Mouse (Mus musculus): ENCODE results near the gene Aagab. TPM values are rescaled to one million over a fixed set of nuclear protein-coding genes. Genes with fewer than 3 reads are reported as not detected.

Aagab gene
- polyA plus RNA-seq, 1 experiment from 2014 or later: 20.9 TPM

DNA sequence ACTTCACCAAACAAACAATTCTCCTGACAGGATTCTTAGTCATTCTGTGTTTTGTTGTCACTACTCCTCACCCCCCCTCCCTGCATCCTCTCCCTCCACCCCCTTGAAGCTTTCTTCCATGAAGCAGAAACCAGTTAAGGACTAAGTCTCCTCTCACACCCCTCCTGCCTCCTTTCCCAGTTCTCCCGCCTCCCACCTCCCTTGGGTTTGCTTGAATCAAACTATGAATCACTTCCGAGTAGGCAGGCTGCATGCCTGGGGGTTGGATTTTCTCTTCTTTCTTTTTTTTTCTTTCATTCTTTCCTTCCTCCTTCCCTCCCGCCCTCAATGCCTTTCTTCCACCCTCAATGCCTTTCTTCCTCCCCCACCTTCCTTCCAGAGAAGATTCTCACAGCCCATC, 75.2 kb downstream of the Aagab start:
- Histone ChIP-seq H3K27ac (ENCODE audit: low read depth, low read length) (peak overlapping the region; percentile 52; the same call in 1 of the 2 replicates), H3K27me3 (ENCODE audit: control insufficient read depth, insufficient read depth, low read length) (no peaks in the 10 kb centered on the region), H3K4me3 (ENCODE audit: low read depth, low read length) (no peak overlapping the region), H3K4me1 (ENCODE audit: control insufficient read depth, insufficient read depth, low read length) (peaks cover 46% of the 10 kb centered on the region), H3K36me3 (ENCODE audit: control insufficient read depth, insufficient read depth, low read length) (no peaks in the 10 kb centered on the region), H3K9me3 (replicated peaks; ENCODE audit: control insufficient read depth, low read length) (no peaks in the 10 kb centered on the region), H3K9ac (ENCODE audit: low read depth, low read length) (no peak overlapping the region), H3K4me2 (peak overlapping the region; percentile 6; the same call in 1 of the 2 replicates)
- ATAC-seq (replicated peaks; ENCODE audit: insufficient number of reproducible peaks, low FRiP score, low TSS enrichment): no peak
- 61% methylated on average over 3 of the region's 3 CpGs for WGBS (ENCODE audit: insufficient replicate concordance)

DNA sequence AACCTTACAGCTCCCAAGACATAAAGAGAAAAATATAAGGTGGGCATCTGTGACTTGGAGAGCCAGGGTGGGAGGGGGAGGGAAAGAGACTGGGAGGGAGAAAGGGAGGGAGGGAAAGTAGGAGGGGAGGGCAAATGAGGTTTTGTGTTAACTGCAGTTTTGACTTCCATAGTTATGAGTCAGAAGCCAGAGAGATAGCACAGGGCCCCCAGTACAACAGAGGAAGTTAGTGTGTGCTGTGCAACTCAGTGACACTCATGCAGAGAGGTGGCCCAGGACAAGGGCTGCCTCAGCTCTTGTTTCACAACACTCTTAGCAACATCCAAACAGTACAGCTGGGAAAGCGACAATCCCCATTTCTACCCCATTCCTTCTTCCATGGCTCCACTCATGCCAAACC, 75.6 kb downstream of the Aagab start:
- ATAC-seq (replicated peaks; ENCODE audit: insufficient number of reproducible peaks, low FRiP score, low TSS enrichment): 0 out of 2 replicates have a peak, but pooled peaks have one; percentile 50
- H3K9ac ChIP-seq (ENCODE audit: low read depth, low read length): no peak overlapping the region
- peak overlapping the region; percentile 68 for H3K27ac ChIP-seq (ENCODE audit: low read depth, low read length)
- H3K4me2 ChIP-seq: no peak overlapping the region; the same call in 1 of the 2 replicates
- no peak overlapping the region for H3K4me3 ChIP-seq (ENCODE audit: low read depth, low read length)
- H3K4me1 ChIP-seq (ENCODE audit: control insufficient read depth, insufficient read depth, low read length): peaks cover 42% of the 10 kb centered on the region
- no peaks in the 10 kb centered on the region for H3K9me3 ChIP-seq (replicated peaks; ENCODE audit: control insufficient read depth, low read length)
- no peaks in the 10 kb centered on the region for H3K36me3 ChIP-seq (ENCODE audit: control insufficient read depth, insufficient read depth, low read length)
- WGBS (ENCODE audit: insufficient replicate concordance): 79% methylated on average over 1 of the region's 1 CpGs
- H3K27me3 ChIP-seq (ENCODE audit: control insufficient read depth, insufficient read depth, low read length): no peaks in the 10 kb centered on the region

DNA sequence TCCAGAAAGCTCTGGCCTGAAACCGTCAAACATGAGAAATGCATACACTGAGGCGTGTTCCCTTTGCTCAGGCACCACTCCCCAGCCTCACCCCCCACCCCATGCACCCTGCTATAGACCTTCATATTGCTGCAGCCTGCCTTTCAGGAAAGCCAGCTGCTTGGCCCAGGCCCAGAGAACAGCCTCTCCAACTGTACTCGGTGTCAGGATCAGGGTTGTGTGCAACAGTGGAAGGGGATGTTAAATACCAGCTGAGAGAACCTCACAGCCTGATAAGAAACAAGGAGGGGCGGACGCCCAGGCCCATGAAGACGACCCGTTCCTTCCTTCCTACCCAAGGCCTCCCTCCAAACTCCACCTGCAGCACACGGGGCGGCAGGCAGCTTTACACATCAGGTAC, 79.8 kb downstream of the Aagab start:
- Histone ChIP-seq H3K4me2 (no peak overlapping the region), H3K9ac (ENCODE audit: low read depth, low read length) (no peak overlapping the region), H3K36me3 (ENCODE audit: control insufficient read depth, insufficient read depth, low read length) (no peaks in the 10 kb centered on the region), H3K27me3 (ENCODE audit: control insufficient read depth, insufficient read depth, low read length) (no peaks in the 10 kb centered on the region), H3K4me3 (ENCODE audit: low read depth, low read length) (no peak overlapping the region), H3K27ac (ENCODE audit: low read depth, low read length) (no peak overlapping the region), H3K9me3 (replicated peaks; ENCODE audit: control insufficient read depth, low read length) (no peaks in the 10 kb centered on the region), H3K4me1 (ENCODE audit: control insufficient read depth, insufficient read depth, low read length) (peaks cover 31% of the 10 kb centered on the region)
- WGBS (ENCODE audit: insufficient replicate concordance): 56% methylated on average over 9 of the region's 9 CpGs
- ATAC-seq (replicated peaks; ENCODE audit: insufficient number of reproducible peaks, low FRiP score, low TSS enrichment): no peak

GRCm38 (mm10) chr9:63682943-63683342, 80.5 kb downstream of the Aagab start:
- H3K4me2 ChIP-seq: no peak overlapping the region

GRCm38 (mm10) chr9:63684277-63684676, 81.8 kb downstream of the Aagab start:
- no peaks in the 10 kb centered on the region for H3K36me3 ChIP-seq (ENCODE audit: control insufficient read depth, insufficient read depth, low read length)
- no peak overlapping the region for H3K4me2 ChIP-seq
- H3K27ac ChIP-seq (ENCODE audit: low read depth, low read length): no peak overlapping the region
- H3K4me1 ChIP-seq (ENCODE audit: control insufficient read depth, insufficient read depth, low read length): peaks cover 14% of the 10 kb centered on the region
- no peaks in the 10 kb centered on the region for H3K27me3 ChIP-seq (ENCODE audit: control insufficient read depth, insufficient read depth, low read length)
- no peak overlapping the region for H3K4me3 ChIP-seq (ENCODE audit: low read depth, low read length)
- no peak overlapping the region for H3K9ac ChIP-seq (ENCODE audit: low read depth, low read length)
- H3K9me3 ChIP-seq (replicated peaks; ENCODE audit: control insufficient read depth, low read length): no peaks in the 10 kb centered on the region
- ATAC-seq (replicated peaks; ENCODE audit: insufficient number of reproducible peaks, low FRiP score, low TSS enrichment): no peak
- WGBS (ENCODE audit: insufficient replicate concordance): 86% methylated on average over 6 of the region's 6 CpGs

More at GRCm38 (mm10) chr9:63682943-63683342, 80.5 kb downstream of the Aagab start:
- H3K27ac ChIP-seq (ENCODE audit: low read depth, low read length): no peak overlapping the region
- no peak overlapping the region for H3K4me3 ChIP-seq (ENCODE audit: low read depth, low read length)
- H3K9me3 ChIP-seq (replicated peaks; ENCODE audit: control insufficient read depth, low read length): no peaks in the 10 kb centered on the region
- ATAC-seq (replicated peaks; ENCODE audit: insufficient number of reproducible peaks, low FRiP score, low TSS enrichment): no peak
- peaks cover 24% of the 10 kb centered on the region for H3K4me1 ChIP-seq (ENCODE audit: control insufficient read depth, insufficient read depth, low read length)
- H3K9ac ChIP-seq (ENCODE audit: low read depth, low read length): no peak overlapping the region
- no peaks in the 10 kb centered on the region for H3K27me3 ChIP-seq (ENCODE audit: control insufficient read depth, insufficient read depth, low read length)
- WGBS (ENCODE audit: insufficient replicate concordance): 74% methylated on average over 2 of the region's 2 CpGs
- H3K36me3 ChIP-seq (ENCODE audit: control insufficient read depth, insufficient read depth, low read length): no peaks in the 10 kb centered on the region

- Histone ChIP-seq H3K27ac (ENCODE audit: low read depth, low read length) (0 out of 2 replicates have a peak overlapping the region, but pooled peaks have one; percentile 22), H3K9me3 (replicated peaks; ENCODE audit: control insufficient read depth, low read length) (no peaks in the 10 kb centered on the region), H3K4me1 (ENCODE audit: control insufficient read depth, insufficient read depth, low read length) (peaks cover 14% of the 10 kb centered on the region), H3K36me3 (ENCODE audit: control insufficient read depth, insufficient read depth, low read length) (no peaks in the 10 kb centered on the region), H3K27me3 (ENCODE audit: control insufficient read depth, insufficient read depth, low read length) (no peaks in the 10 kb centered on the region), H3K9ac (ENCODE audit: low read depth, low read length) (no peak overlapping the region), H3K4me3 (ENCODE audit: low read depth, low read length) (no peak overlapping the region), H3K4me2 (no peak overlapping the region)
- WGBS (ENCODE audit: insufficient replicate concordance): 40% methylated on average over 5 of the region's 5 CpGs
- ATAC-seq (replicated peaks; ENCODE audit: insufficient number of reproducible peaks, low FRiP score, low TSS enrichment): no peak
These were observed 82.9 kb downstream of the Aagab start for GRCm38 (mm10) chr9:63685352-63685751.

- Histone ChIP-seq H3K4me1 (ENCODE audit: control insufficient read depth, insufficient read depth, low read length) (peaks cover 17% of the 10 kb centered on the region), H3K27ac (ENCODE audit: low read depth, low read length) (peak overlapping the region; percentile 32; the same call in 1 of the 2 replicates), H3K4me2 (no peak overlapping the region), H3K27me3 (ENCODE audit: control insufficient read depth, insufficient read depth, low read length) (no peaks in the 10 kb centered on the region), H3K9me3 (replicated peaks; ENCODE audit: control insufficient read depth, low read length) (no peaks in the 10 kb centered on the region), H3K36me3 (ENCODE audit: control insufficient read depth, insufficient read depth, low read length) (no peaks in the 10 kb centered on the region), H3K4me3 (ENCODE audit: low read depth, low read length) (no peak overlapping the region), H3K9ac (ENCODE audit: low read depth, low read length) (peak overlapping the region; percentile 22; the same call in 1 of the 2 replicates)
- no peak for ATAC-seq (replicated peaks; ENCODE audit: insufficient number of reproducible peaks, low FRiP score, low TSS enrichment)
- 85% methylated on average over 7 of the region's 7 CpGs for WGBS (ENCODE audit: insufficient replicate concordance)
These were observed 85.1 kb downstream of the Aagab start for GRCm38 (mm10) chr9:63687413-63688015.

GRCm38 (mm10) chr9:63690511-63690910, 88.1 kb downstream of the Aagab start:
- Histone ChIP-seq H3K27me3 (ENCODE audit: control insufficient read depth, insufficient read depth, low read length) (no peaks in the 10 kb centered on the region), H3K9ac (ENCODE audit: low read depth, low read length) (no peak overlapping the region), H3K4me1 (ENCODE audit: control insufficient read depth, insufficient read depth, low read length) (peaks cover 11% of the 10 kb centered on the region), H3K4me2 (no peak overlapping the region), H3K9me3 (replicated peaks; ENCODE audit: control insufficient read depth, low read length) (no peaks in the 10 kb centered on the region), H3K27ac (ENCODE audit: low read depth, low read length) (no peak overlapping the region), H3K36me3 (ENCODE audit: control insufficient read depth, insufficient read depth, low read length) (no peaks in the 10 kb centered on the region), H3K4me3 (ENCODE audit: low read depth, low read length) (no peak overlapping the region)
- 69% methylated on average over 1 of the region's 1 CpGs for WGBS (ENCODE audit: insufficient replicate concordance)
- ATAC-seq (replicated peaks; ENCODE audit: insufficient number of reproducible peaks, low FRiP score, low TSS enrichment): no peak

DNA sequence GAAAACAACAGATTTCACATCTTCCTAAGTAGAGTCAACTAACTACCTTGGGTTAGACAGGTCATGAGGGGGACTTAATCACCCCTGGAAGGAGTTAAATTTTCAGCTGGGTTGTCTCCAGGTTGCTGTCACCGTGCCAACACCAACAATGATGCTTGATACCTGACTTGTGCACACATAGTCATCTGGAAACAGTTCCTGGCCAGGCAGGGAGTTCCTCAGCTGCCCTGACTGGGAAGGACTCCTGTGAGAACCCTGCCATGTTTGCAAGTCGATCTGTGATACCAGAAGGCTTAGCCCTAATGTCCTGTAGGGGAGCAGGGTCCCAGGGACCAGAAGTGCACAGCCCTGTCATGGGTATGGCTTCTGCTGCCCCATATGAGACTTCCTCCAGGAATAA, 89.5 kb downstream of the Aagab start:
- H3K27me3 ChIP-seq (ENCODE audit: control insufficient read depth, insufficient read depth, low read length): no peaks in the 10 kb centered on the region
- 0 out of 2 replicates have a peak overlapping the region, but pooled peaks have one; percentile 10 for H3K27ac ChIP-seq (ENCODE audit: low read depth, low read length)
- H3K4me2 ChIP-seq: no peak overlapping the region
- no peak overlapping the region; the same call in 1 of the 2 replicates for H3K9ac ChIP-seq (ENCODE audit: low read depth, low read length)
- H3K9me3 ChIP-seq (replicated peaks; ENCODE audit: control insufficient read depth, low read length): no peaks in the 10 kb centered on the region
- WGBS (ENCODE audit: insufficient replicate concordance): 57% methylated on average over 2 of the region's 2 CpGs
- no peak overlapping the region for H3K4me3 ChIP-seq (ENCODE audit: low read depth, low read length)
- no peak for ATAC-seq (replicated peaks; ENCODE audit: insufficient number of reproducible peaks, low FRiP score, low TSS enrichment)
- H3K4me1 ChIP-seq (ENCODE audit: control insufficient read depth, insufficient read depth, low read length): peaks cover 16% of the 10 kb centered on the region
- no peaks in the 10 kb centered on the region for H3K36me3 ChIP-seq (ENCODE audit: control insufficient read depth, insufficient read depth, low read length)
